Mouse (Mus musculus): Measurements from ENCODE around the gene Fbxo11.
A peak's percentile ranks its signal among the peaks of the same experiment; 100 is the strongest.

GRCm38 (mm10) chr17:88042099-88043086, 22.7 kb downstream of the Fbxo11 start:
- TF ChIP-seq CTCF (IDR thresholded peaks at IDR 0.05; ENCODE audit: control insufficient read depth, insufficient read depth, insufficient read length), result no peak
- TF ChIP-seq MYOG (IDR thresholded peaks at IDR 0.05; ENCODE audit: control insufficient read depth, extremely low read depth, insufficient read length), result no peak
- peak; percentile 82 for TF ChIP-seq USF1 (IDR thresholded peaks at IDR 0.05; ENCODE audit: low read depth)
- no peak for TF ChIP-seq MAX (IDR thresholded peaks at IDR 0.05)
- TF ChIP-seq CEBPB (IDR thresholded peaks at IDR 0.05; ENCODE audit: low read depth), result no peak
- peak; percentile 76 for TF ChIP-seq MYOD1 (IDR thresholded peaks at IDR 0.05; ENCODE audit: control insufficient read depth, insufficient read length, low read depth)

Data from C2C12 (cell line).